Mouse (Mus musculus) kidney, postnatal 4 days (tissue): ENCODE measurements around the gene Tomm6.

Source experiments
- DNase-seq, 2 experiments: peaks; one replicate each; pipeline ENCODE4 v3.0.0; 2021; ENCODE audit warnings: mixed read lengths in 2 of 2

Gene Tomm6

DNA sequence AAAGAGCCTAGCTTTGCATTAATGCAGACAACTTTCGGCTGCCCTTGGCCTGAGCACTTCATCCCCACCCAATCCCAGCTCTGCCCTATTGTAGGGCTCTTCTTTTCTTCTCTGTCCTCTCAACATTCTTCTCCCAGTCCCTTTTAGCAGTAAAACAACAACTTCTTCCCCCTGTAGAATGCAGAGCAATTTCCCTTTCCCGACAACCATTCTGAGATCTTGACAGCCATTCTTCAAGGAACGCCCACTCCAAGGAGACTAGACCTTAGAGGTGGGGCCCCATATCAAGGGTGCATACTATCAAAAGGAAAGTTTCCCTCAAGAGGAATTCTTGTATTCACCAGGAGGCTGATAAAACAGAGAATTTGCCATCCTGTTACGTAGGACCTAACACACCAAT lies 39.2 kb downstream of the Tomm6 start:
- no peak for DNase-seq

DNA sequence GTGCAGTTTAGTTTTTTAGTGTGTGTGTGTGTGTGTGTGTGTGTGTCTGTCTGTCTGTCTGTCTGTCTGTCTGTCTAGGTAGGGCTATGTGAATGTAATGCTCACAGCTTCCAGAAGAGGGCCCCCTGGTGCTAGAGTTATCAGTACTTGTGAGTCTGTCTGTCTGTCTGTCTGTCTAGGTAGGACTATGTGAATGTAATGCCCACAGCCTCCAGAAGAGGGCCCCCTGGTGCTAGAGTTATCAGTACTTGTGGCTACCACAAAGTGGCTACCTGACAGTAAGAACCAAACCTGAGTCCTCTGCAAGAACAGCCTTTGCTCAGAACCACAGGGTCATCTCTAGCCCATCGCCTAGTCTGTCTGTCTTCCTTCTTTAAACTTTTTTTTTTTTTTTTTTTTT lies 41.5 kb downstream of the Tomm6 start:
- peak; percentile 73 to 83 for DNase-seq

DNA sequence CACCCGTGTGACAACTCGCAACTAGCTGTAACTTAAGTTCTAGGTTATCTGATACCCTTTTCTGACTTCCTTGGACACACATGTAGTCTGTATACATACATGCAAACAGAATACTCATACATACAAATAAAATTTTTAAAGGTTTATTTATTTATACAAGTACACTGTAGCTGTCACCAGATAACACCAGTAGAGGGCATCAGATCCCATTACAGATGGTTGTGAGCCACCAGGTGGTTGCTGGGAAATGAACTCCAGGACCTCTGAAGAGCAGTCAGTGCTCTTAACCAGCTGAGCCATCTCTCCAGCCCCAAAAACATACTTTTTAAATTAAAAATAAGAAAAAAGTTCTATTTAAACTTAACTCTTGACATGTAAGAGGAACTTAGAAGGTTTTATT lies 45.2 kb downstream of the Tomm6 start:
- no peak for DNase-seq
